Mouse (Mus musculus): ENCODE measurements at regions not wholly inside any gene's neighbourhood (a gene's known extent, or its start where the extent isn't known, plus 50 kb on each side); places are given as distances from the start of the nearest gene placed in this dataset.
"Not testable (repeated sequence)": the region's sequence is repeated elsewhere in the genome, so short reads cannot be mapped to it uniquely, and the experiment has no call there.

DNA sequence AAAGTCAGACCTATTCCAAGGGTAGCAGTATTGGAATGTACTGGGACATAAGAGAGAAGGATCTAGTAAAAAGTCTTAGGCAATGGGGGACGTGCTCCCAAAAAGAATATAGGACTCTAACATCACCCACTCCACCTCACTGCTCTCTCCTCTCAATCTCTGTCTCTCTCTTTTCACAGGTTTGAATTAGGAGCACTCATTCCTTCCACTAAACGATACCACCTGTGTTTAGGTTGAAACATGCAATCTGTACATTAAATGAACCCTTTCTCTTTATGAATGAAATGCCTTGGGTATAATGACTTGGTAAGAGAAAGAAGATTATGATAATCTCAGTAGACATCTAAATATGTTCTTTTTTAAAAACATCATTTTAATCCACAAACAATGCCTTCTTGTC is 129.4 kb downstream of the Zpld1 start:
- no peak for DNase-seq (ENCODE audit: low spot score in 2 of 2)

DNA sequence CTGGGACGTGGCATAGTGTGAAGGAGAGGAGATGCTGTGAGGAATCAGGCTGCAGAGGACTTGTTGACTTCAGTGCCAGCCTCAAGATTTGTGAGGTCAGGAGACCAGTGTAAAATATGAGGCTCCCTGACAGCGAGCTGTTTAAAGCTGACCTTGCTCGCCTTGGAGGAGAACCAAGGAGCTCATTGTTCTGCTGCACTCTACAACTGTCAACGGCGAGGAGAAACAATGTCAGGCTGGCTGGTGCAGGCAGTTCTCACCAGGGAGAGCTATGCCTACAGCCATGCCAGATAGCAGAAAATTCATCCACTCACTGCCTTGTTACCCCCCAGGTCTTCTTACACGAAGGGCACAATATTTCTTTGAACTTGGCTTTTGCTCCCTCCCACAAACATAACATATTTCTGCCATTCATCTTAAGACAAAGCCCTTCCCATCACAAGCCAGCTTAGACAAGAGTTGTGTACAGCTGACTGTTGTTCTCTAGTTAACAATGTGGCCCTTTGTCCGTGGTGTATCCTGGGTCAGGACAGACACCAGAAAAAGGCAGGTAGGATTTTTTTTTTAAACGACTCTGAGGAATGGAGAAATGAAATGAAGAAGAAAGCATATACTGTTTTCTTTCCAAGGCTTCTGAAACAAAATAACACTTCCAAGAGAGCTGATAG is 131.5 kb downstream of the Zpld1 start:
- no peak for DNase-seq (ENCODE audit: low spot score in 2 of 2)

GRCm38 (mm10) chr16:55162926-55163325 is 134.9 kb downstream of the Zpld1 start:
- DNase-seq (ENCODE audit: low spot score in 2 of 2): no peak

GRCm38 (mm10) chr16:55151726-55152125 is 146.1 kb downstream of the Zpld1 start:
- DNase-seq (ENCODE audit: low spot score in 2 of 2): no peak

DNA sequence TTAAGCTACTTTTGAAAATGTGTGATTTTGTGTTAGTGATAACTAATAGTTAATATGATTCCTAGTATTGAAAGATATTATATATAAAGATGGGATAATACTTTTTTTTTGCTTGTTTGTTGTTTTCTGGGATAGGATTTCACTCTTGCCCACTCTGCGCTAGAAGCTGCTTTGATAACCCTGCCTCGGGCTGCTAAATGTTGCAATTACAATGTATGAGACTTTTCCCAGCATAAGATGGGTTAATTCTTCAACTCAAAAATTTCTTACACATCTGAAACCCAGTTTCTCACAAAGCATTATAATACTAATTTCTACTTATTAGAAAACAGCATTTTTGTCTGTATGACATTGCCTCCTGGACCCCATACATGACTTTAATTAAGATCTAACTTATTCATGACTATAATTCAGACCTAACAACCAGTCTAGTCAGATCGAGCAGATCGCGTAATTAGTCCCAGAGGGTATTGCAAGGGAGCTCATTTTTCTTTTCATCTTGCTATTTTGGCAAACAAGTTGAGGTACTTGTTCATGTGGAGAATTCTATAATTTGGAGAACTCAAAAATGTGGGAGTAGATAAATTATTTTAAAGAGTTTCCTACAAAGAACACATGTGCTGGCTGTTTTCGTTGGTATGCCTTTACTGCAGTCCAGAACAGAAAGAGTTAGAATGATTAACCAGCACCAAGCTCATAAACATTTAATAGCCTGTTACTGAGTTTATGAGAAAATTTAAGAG is 155.2 kb downstream of the Zpld1 start:
- DNase-seq (ENCODE audit: low spot score in 2 of 2): no peak

GRCm38 (mm10) chr16:55134961-55135360 is 162.8 kb downstream of the Zpld1 start:
- no peak for DNase-seq (ENCODE audit: low spot score in 2 of 2)

DNA sequence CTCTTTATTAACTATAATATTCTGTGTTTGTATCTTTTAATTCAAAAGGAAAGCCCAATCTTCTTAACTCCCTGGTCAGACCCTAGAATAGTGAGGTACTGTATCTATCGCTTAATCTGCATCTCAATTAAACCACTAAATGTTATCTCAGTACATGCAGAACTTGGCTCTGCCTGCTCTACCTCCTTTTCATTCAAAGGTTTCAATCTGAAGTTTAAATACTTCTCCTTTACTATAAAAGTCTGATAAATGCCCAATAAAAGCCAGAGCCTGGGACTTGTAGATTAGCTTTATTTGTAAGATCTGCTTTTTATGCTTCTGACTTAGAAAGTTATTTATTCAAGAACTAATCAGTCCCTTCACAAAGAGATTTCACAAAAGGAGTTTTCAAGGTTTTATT is 200.1 kb downstream of the Zpld1 start:
- no peak for DNase-seq (ENCODE audit: low spot score in 2 of 2)

DNA sequence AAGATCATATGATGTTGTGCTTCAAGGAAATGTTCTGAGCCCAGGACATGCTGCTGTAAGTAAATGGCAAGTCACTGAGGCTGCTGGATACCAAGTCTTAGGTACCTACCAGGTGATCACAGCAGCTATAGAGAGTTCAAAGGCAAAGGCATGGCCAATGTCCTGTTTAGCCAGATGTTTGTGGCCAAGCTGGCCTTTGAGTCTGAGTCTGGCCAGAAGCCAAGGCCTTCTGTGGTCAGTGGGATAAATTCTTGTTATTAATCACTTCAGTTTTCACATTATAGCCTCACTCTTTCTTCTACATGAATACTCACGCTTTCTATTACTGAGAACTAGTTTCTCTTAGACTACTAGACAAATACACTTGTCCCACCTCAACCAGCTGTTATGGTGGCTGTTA is 210.3 kb downstream of the Zpld1 start:
- no peak for DNase-seq (ENCODE audit: low spot score in 2 of 2)

DNA sequence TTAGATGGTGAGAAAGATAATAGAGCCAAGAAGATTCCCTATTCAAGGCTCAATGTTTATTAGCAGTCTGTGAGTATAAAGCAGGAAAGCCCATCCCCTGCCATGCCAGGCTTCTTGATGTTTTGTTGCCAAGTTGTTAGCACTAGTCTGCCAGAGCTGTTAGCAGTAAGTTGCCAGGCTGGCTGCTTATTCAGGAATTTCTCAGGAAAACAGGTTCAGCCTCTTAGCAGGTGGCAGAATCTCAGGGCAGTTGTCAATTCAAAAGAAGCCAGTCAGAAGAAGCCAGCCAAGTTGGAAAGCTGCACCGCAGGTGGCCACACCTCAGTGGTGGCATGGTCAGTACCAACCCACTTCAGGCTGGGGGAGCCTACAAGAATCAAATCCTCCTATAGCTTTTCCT is 221.6 kb downstream of the Zpld1 start:
- DNase-seq (ENCODE audit: low spot score in 2 of 2): no peak

GRCm38 (mm10) chr16:55039777-55040176 is 258.0 kb downstream of the Zpld1 start:
- DNase-seq (ENCODE audit: low spot score in 2 of 2): no peak

- DNase-seq (ENCODE audit: low spot score in 2 of 2): no peak
These were observed 296.0 kb downstream of the Zpld1 start for GRCm38 (mm10) chr16:55001661-55002289.

- no peak for DNase-seq (ENCODE audit: low spot score in 2 of 2)
These were observed 306.1 kb downstream of the Zpld1 start for GRCm38 (mm10) chr16:54991595-54992240.

DNA sequence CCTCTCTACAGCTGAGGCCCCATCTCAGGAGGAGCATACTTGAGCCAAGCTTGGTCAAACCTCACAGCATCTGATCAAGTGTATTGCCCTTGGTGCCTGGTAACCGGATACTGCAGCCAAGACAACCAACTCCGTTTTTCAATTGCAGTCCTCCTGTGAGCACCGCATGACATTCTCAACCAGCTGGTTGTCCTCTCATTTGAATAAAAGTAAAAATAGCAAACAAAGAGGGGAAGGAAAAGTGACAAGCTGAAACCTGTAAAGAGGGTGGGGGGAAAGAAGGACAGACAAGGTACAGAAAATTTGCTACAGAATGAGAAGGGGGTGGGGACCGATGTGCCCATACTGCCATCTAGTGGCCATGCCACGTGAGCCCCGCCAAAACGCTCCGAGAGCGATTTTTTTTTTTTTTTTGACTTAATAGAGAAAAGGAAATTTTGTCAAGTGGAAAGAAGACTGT is 314.0 kb downstream of the Zpld1 start:
- peak in 1 of 2 experiments; percentile 10 for DNase-seq (ENCODE audit: low spot score in 2 of 2)

DNA sequence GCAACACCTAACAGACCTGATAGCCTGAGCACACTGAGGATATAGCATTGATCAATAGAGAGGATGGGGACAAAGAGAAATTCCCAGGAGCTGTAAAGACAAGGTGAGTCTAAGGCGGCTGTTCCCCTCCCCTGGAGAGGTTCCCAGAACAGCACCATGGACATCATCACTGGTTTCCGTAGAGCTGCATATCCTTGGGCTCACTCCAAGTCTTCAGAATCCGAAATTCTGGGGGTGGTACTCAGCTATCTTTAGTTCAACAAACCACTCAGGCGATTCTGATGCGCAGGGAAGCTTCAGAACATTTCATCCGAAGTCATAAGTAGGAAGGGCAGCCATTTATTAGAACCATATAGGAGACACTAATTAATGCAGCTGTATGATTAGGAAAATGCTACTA is 327.4 kb downstream of the Zpld1 start:
- DNase-seq (ENCODE audit: low spot score in 2 of 2): no peak

DNA sequence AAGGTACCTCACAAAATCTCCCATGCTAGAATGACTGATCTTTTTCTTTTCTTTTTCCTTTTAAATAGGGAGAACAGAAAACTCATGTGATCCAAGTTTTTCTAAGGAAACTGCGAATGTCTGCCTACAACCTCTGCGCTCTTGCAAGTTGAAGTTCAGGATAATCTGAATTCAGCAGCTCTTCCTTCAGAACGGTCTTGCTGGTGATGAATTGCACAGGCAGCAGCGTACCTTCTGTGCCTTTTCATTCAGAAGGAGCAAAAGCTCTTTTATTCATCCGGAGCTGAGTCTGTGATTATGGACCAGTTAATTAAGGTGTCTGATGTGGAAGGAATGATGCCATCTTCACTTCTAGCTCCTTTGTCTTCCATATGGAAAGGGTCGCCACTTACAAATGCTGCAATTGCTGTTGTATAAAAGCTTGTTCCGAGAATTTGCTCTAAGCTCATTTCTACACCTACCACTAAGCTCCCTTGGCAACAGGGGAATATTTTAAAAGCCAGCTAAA is 353.9 kb downstream of the Zpld1 start:
- no peak for DNase-seq (ENCODE audit: low spot score in 2 of 2)

DNA sequence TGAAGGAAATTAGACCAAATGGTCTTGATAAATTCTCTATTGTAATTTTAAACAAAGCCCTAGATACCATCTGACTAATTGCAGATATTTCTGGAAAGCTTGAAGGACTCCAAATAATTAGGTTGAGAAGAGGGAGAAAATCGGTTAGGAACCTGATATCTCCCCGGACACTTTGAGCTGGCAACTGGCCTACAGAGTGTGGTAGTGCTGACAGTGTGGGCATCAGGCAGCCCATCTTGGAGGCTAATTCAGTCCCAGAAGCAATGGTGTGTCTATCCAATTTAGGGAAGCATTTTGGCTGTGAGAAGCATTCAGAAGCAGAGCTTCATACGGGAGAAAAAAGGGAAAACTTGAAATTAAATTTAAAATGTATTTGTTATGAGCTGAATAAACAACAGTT is 369.5 kb downstream of the Zpld1 start:
- DNase-seq (ENCODE audit: low spot score in 2 of 2): no peak

DNA sequence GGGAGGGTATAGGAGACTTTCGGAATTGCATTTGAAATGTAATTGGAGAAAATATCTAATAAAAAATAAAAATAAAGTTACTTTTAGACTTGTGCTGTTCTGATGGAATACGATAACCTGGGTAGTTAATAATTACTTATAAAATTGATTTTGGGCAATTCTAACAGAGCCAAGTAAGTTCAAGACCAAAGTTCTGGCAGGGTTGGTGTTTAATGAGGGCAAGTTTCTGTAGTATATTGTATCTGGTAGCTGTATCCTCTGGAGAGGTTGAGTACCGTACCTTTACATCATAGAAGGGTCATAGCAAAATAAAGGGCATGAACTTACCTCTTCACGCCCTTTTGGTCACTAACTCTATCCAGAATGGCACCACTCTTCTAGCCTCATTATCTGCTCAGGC is 394.9 kb downstream of the Zpld1 start:
- DNase-seq (ENCODE audit: low spot score in 2 of 2): no peak

GRCm38 (mm10) chr16:54901461-54901860 is 396.3 kb downstream of the Zpld1 start:
- no peak for DNase-seq (ENCODE audit: low spot score in 2 of 2)

DNA sequence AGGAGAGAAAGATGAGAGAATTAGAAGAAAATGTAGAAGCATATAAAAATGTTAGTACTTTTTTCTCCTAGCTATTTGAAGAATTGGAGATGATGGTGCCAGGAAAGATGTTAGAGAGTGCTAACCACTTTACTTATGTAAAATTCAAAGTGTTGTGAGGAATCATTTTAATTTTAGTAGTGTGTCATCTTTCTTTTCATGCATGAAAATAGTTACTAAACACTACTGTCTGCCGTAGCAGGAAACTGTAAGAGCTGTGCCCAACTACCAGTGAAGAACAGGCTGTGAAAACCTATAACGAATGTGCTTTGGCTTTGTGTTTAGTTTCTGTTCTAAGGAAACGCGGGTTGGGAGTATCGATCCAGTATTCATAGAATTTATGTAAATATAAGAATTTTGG is 403.1 kb downstream of the Zpld1 start:
- DNase-seq (ENCODE audit: low spot score in 2 of 2): no peak

GRCm38 (mm10) chr16:54857369-54857768 is 440.4 kb downstream of the Zpld1 start:
- no peak for DNase-seq (ENCODE audit: low spot score in 2 of 2)

DNA sequence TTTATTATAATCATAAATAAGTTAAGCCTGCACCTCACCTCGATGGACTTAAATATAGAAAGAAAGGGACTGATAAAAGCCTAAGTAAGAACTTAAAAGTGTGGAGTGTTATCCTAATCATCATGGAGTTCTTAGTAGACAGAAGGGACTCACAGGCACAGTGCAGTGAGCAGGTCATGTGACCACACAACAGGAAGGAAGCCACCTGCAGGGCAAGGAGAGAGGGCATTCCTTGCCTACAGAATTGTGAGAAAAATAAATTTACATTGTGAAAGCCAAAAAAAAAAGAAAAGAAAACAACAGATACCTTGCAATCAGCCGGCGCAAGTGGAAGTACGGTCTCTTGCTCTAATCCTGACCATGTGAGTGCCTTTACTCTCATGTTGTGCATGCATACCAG is 454.8 kb downstream of the Zpld1 start:
- DNase-seq (ENCODE audit: low spot score in 2 of 2): not testable (repeated sequence)

Measured in thymus, postnatal 10 days (tissue).